Mouse (Mus musculus) neural tube, embryonic 13.5 days (tissue): ENCODE data around the gene Thumpd1. TPM values are rescaled to one million over a fixed set of nuclear protein-coding genes. Genes with fewer than 3 reads are reported as not detected.
"Not testable (repeated sequence)": the region's sequence is repeated elsewhere in the genome, so short reads cannot be mapped to it uniquely, and the experiment has no call there.

Source experiments
- ATAC-seq: fragments of 200-750 bp; cut with Nextera tagmentation; 2 replicates; pipeline ENCODE4 v1.8.0; 2017; ENCODE audit warnings: low read depth, mild to moderate bottlenecking, moderate TSS enrichment, moderate library complexity
- H3K27ac ChIP-seq: fragments of 300-500 bp; sonication (generic); replicated peaks from 2 replicates; pipeline ENCODE4 v1.5.1; 2015; ENCODE audit warnings: moderate library complexity, mild to moderate bottlenecking, inconsistent platforms
- H3K27me3 ChIP-seq: fragments of 300-500 bp; sonication (generic); 2 replicates; pipeline ENCODE4 v1.6.1; 2015; ENCODE audit warnings: mild to moderate bottlenecking, inconsistent platforms
- H3K36me3 ChIP-seq: fragments of 300-500 bp; sonication (generic); 2 replicates; pipeline ENCODE4 v1.6.1; 2015; ENCODE audit warnings: mild to moderate bottlenecking, inconsistent platforms
- H3K4me1 ChIP-seq: fragments of 300-500 bp; sonication (generic); replicated peaks from 2 replicates; pipeline ENCODE4 v1.6.1; 2015; ENCODE audit warnings: inconsistent platforms
- H3K4me2 ChIP-seq: fragments of 300-500 bp; sonication (generic); 2 replicates; pipeline ENCODE4 v1.6.1; 2015; ENCODE audit warnings: inconsistent platforms, mild to moderate bottlenecking, moderate library complexity
- H3K4me3 ChIP-seq: fragments of 300-500 bp; sonication (generic); 2 replicates; pipeline ENCODE4 v1.5.1; 2015; ENCODE audit warnings: mild to moderate bottlenecking, inconsistent platforms
- H3K9ac ChIP-seq: fragments of 300-500 bp; sonication (generic); 2 replicates; pipeline ENCODE4 v1.6.1; 2015; ENCODE audit warnings: moderate library complexity, mild to moderate bottlenecking, inconsistent platforms
- H3K9me3 ChIP-seq: fragments of 300-500 bp; sonication (generic); 2 replicates; pipeline ENCODE4 v1.6.1; 2016; ENCODE audit warnings: inconsistent platforms
- WGBS: fragments of 180-500 bp; shearing (Covaris S2); methylation state at CpG from one replicate; pipeline ENCODE4 v1.1.7; 2015; 5-methylcytosine and 5-hydroxymethylcytosine counted together
- polyA plus RNA-seq: library from polyadenylated mRNA; unstranded; fragments of >200 nt; fragmentation: Nextera tagmentation; extraction: Ambion mirVana; gene quantifications from 2 replicates; pipeline ENCODE4 v1.2.1, GENCODE M21; 2015

Thumpd1 gene
- polyA plus RNA-seq, 1 experiment from 2014 or later = 67.5 TPM

DNA sequence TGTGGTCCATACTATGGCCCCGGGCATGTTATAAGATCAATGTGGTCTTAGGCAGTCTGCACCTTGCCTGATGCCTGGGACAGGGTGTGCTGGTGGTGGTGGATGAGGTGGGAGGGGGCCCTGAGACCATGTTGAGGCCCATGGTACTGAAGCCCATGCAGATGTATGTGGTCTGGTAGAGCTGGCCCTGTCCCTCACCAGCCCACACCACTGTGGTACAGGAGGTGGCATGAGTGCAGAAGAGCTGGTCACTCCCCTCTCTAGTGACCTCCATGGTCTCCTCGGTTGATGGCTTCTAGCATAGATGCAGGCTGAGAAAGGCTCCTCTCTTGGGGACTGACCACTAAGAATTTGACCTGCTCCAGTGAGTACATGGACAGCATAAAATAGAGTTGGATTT lies 18.3 kb upstream of the Thumpd1 start:
- Histone ChIP-seq H3K9ac (no peak overlapping the region), H3K27ac (no peak overlapping the region), H3K4me1 (no peaks in the 10 kb centered on the region), H3K4me3 (no peak overlapping the region), H3K9me3 (no peaks in the 10 kb centered on the region), H3K4me2 (no peak overlapping the region), H3K27me3 (no peaks in the 10 kb centered on the region), H3K36me3 (no peaks in the 10 kb centered on the region)
- no peak for ATAC-seq
- WGBS = 80% methylated on average over 2 of the region's 2 CpGs

GRCm38 (mm10) chr7:119731262-119731661 lies 10.7 kb upstream of the Thumpd1 start:
- not testable (repeated sequence) for H3K27ac ChIP-seq, H3K27me3 ChIP-seq, H3K4me2 ChIP-seq, H3K4me3 ChIP-seq, H3K9ac ChIP-seq, H3K9me3 ChIP-seq, ATAC-seq, H3K4me1 ChIP-seq, H3K36me3 ChIP-seq
- WGBS = 88% methylated on average over 4 of the region's 4 CpGs

DNA sequence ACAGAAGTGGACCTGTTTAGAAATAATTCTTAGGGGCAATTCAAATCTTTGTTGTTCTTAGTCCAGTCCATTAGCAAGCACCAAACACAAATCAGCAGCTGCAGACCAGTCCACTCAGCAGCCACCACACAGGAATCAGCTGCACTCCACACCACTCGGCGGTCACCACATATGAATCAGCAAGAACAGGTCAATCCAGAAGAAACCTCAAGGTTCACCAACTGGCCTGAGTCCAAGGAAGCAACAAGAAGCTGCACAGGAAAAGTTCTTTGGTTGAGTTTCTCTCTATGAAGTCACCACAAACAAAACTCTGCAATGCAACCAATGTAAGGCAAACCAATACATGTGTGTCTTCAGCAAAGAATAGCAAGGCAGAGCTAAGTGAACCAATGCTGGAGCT lies 7.0 kb upstream of the Thumpd1 start:
- no peak for ATAC-seq

GRCm38 (mm10) chr7:119720947-119721310 lies 331 bp upstream of the Thumpd1 start:
- Histone ChIP-seq H3K27ac (peak overlapping the region; percentile 67), H3K4me3 (peak overlapping the region; percentile 99), H3K9ac (peak overlapping the region; percentile 92), H3K36me3 (peaks cover 30% of the 10 kb centered on the region), H3K4me1 (peaks cover 20% of the 10 kb centered on the region), H3K4me2 (peak overlapping the region; percentile 89), H3K27me3 (peaks cover 13% of the 10 kb centered on the region; the same call in 1 of the 2 replicates), H3K9me3 (no peaks in the 10 kb centered on the region)
- 13% methylated on average over 8 of the region's 8 CpGs for WGBS
- ATAC-seq = peak; percentile 76

More for the DNA sequence above, 7.0 kb upstream of the Thumpd1 start:
- H3K36me3 ChIP-seq = no peaks in the 10 kb centered on the region
- H3K9me3 ChIP-seq = no peaks in the 10 kb centered on the region
- no peak overlapping the region for H3K9ac ChIP-seq
- H3K27ac ChIP-seq = no peak overlapping the region
- H3K27me3 ChIP-seq = peaks cover 13% of the 10 kb centered on the region; the same call in 1 of the 2 replicates
- no peak overlapping the region for H3K4me3 ChIP-seq
- H3K4me2 ChIP-seq = no peak overlapping the region
- 97% methylated on average over 2 of the region's 2 CpGs for WGBS
- H3K4me1 ChIP-seq = no peaks in the 10 kb centered on the region

GRCm38 (mm10) chr7:119714111-119714510 lies 6.5 kb downstream of the Thumpd1 start:
- Histone ChIP-seq H3K9ac (no peak overlapping the region), H3K4me2 (no peak overlapping the region), H3K36me3 (peaks cover 42% of the 10 kb centered on the region), H3K9me3 (no peaks in the 10 kb centered on the region), H3K27ac (no peak overlapping the region), H3K4me1 (peaks cover 3% of the 10 kb centered on the region; the same call in 1 of the 2 replicates), H3K4me3 (no peak overlapping the region), H3K27me3 (no peaks in the 10 kb centered on the region)
- ATAC-seq = no peak
- 95% methylated on average over 7 of the region's 7 CpGs for WGBS

DNA sequence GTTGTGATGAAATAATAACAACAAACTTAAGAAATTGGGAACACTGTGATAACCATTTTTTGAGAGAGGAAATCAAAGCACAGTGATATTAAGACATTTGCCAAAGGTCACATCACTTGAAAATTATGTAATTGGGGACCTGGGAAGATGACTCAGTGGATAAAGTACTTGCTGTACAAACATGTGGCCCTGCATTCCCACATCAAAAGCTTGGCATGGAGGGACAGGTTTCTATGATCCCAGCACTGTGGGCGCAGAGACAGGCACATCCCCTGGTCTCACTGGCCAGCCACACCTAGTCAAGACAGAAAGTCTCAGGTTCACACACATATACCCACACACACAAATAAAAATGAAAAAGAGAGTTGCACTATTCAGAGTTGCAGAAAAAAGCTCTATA lies 25.7 kb downstream of the Thumpd1 start:
- no peak overlapping the region for H3K4me2 ChIP-seq
- H3K27me3 ChIP-seq = no peaks in the 10 kb centered on the region
- H3K4me1 ChIP-seq = no peaks in the 10 kb centered on the region
- H3K36me3 ChIP-seq = no peaks in the 10 kb centered on the region
- H3K4me3 ChIP-seq = no peak overlapping the region
- no peak overlapping the region for H3K9ac ChIP-seq
- WGBS = 96% methylated on average over 1 of the region's 1 CpGs
- no peak for ATAC-seq
- no peaks in the 10 kb centered on the region for H3K9me3 ChIP-seq
- H3K27ac ChIP-seq = no peak overlapping the region

- no peak for ATAC-seq
These were observed 28.3 kb downstream of the Thumpd1 start for GRCm38 (mm10) chr7:119692302-119692701.

DNA sequence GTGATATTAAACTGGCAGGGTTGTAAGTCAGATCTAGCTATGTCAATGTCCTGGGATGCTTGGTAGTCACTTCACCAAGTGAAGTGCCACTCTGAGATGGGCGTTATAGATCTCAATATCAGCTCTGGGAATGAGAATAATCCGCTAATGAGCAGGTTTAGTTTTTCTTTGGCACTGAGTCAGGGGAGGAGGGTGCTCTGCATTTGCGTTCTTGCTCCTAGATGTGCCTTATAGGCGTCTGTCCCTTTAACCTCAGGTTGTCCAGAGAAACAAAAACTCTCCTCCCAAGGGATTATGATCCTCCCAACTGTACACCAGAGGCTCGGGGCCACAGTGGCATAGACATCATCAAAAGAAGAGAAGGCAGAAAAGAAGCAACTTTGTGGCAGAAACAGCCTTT lies 30.9 kb downstream of the Thumpd1 start, which contains the start of gene Acsm4:
TSS of gene Acsm4 (plus strand) at position 301 of the 400 bp plus-strand sequence.
- WGBS = 76% methylated on average over 5 of the region's 5 CpGs
- H3K9me3 ChIP-seq = no peaks in the 10 kb centered on the region
- no peak for ATAC-seq

More at GRCm38 (mm10) chr7:119692302-119692701, 28.3 kb downstream of the Thumpd1 start:
- 83% methylated on average over 4 of the region's 4 CpGs for WGBS
- Histone ChIP-seq H3K9ac (no peak overlapping the region), H3K27ac (no peak overlapping the region), H3K36me3 (no peaks in the 10 kb centered on the region), H3K9me3 (no peaks in the 10 kb centered on the region), H3K4me3 (no peak overlapping the region), H3K4me1 (no peaks in the 10 kb centered on the region), H3K4me2 (no peak overlapping the region), H3K27me3 (no peaks in the 10 kb centered on the region)

DNA sequence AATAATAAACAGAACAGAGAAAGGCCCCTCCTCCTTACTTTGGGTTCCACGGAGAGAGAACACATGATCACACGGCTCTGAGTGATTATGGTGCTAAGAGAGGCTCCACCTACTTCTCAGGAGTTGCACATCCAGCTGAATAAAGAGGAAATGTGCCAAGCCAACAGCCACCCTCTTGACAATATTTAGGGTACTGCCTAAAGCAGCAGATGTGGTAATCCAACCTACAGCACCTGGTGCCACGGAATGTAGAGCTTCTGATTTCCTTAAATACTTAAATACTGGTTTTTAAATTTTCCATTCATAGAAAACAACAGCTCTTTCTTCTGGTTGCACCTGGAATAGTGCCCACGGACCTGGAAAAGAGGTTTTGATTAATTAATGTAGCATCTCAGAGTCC lies 37.9 kb downstream of the Thumpd1 start:
- ATAC-seq = no peak
- Histone ChIP-seq H3K27ac (no peak overlapping the region), H3K27me3 (no peaks in the 10 kb centered on the region), H3K9me3 (no peaks in the 10 kb centered on the region), H3K36me3 (no peaks in the 10 kb centered on the region), H3K9ac (no peak overlapping the region), H3K4me2 (no peak overlapping the region), H3K4me1 (no peaks in the 10 kb centered on the region), H3K4me3 (no peak overlapping the region)
- WGBS = 75% methylated on average over 4 of the region's 4 CpGs

More for the DNA sequence above, 30.9 kb downstream of the Thumpd1 start, which contains the start of gene Acsm4:
- H3K9ac ChIP-seq = no peak within 1 kb of the TSS
- no peaks in the 10 kb centered on the region for H3K27me3 ChIP-seq
- no peaks in the 10 kb centered on the region for H3K4me1 ChIP-seq
- H3K4me3 ChIP-seq = no peak within 1 kb of the TSS
- H3K36me3 ChIP-seq = no peaks in the 10 kb centered on the region
- H3K4me2 ChIP-seq = no peak within 1 kb of the TSS
- no peak within 1 kb of the TSS for H3K27ac ChIP-seq

DNA sequence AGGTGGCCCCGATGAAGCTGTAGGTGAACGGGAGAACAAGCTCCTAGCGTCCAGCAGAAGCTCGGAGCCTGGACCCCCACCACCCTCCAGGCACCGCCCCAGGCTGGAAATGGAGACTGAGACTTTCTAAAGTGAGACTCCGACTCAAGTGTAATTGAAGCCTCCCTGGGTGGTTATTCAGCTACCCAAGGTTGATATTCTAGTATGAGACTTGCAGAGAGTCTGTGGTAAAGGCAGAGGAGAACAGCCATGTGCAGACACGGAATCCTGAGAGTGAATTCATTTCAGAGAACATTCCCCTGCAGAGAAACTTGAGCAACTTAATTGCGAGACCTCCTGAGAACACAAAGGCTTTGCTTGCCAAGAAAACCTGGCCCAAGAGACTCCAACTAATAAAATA lies 40.5 kb downstream of the Thumpd1 start:
- H3K4me1 ChIP-seq = no peaks in the 10 kb centered on the region
- no peak for ATAC-seq
- no peaks in the 10 kb centered on the region for H3K27me3 ChIP-seq
- H3K36me3 ChIP-seq = no peaks in the 10 kb centered on the region
- no peaks in the 10 kb centered on the region for H3K9me3 ChIP-seq
- H3K4me2 ChIP-seq = no peak overlapping the region
- no peak overlapping the region for H3K27ac ChIP-seq
- no peak overlapping the region for H3K9ac ChIP-seq
- H3K4me3 ChIP-seq = no peak overlapping the region
- 76% methylated on average over 8 of the region's 8 CpGs for WGBS

DNA sequence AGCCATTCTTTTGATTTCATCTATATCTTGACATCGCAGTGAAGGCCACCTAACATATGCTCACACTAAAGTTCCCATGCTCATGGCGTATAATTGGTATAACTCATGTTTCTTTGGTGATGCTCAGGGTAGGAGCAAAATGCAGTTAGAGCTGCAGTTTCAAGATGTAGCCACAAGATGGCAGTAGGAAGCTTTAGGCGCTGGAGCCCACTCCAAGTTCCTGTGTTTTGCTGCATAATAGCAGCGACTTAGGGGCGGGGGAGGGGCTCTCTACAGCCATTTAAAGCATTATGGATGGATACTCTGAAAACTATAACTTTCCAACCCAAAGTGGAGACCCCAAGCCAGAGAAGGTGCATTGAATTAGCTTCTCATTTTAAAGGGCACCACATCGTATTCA lies 47.1 kb downstream of the Thumpd1 start:
- ATAC-seq = peak; percentile 43; the same call in 1 of the 2 replicates
- Histone ChIP-seq H3K27ac (no peak overlapping the region), H3K4me3 (no peak overlapping the region), H3K36me3 (no peaks in the 10 kb centered on the region), H3K9me3 (no peaks in the 10 kb centered on the region), H3K4me2 (no peak overlapping the region), H3K9ac (no peak overlapping the region), H3K27me3 (no peaks in the 10 kb centered on the region), H3K4me1 (no peaks in the 10 kb centered on the region)
- WGBS = 22% methylated on average over 6 of the region's 6 CpGs

DNA sequence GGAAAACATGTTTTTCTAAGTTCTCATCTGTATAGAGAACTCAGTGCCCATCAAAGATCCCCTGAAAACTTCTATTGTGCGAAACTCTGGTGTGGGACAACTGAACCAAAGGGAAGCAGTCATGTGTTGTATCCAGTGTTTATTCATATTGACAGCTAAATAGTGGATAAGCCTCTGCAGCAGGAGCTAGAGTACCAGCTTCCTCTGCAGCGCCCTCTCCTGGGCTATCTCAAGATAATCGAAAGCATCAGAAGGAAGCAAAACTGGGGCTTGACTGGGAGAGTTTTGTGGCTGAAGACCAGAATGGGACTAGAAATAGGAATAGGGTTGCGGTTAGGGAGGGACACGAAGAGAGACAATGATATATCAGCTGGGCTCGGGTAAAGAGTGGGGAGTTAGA lies 49.7 kb downstream of the Thumpd1 start:
- WGBS = 48% methylated on average over 6 of the region's 6 CpGs
- no peak overlapping the region for H3K4me3 ChIP-seq
- no peaks in the 10 kb centered on the region for H3K36me3 ChIP-seq
- H3K4me2 ChIP-seq = no peak overlapping the region
- H3K9ac ChIP-seq = no peak overlapping the region
- H3K4me1 ChIP-seq = no peaks in the 10 kb centered on the region
- H3K9me3 ChIP-seq = no peaks in the 10 kb centered on the region
- ATAC-seq = no peak
- H3K27me3 ChIP-seq = no peaks in the 10 kb centered on the region
- no peak overlapping the region for H3K27ac ChIP-seq

DNA sequence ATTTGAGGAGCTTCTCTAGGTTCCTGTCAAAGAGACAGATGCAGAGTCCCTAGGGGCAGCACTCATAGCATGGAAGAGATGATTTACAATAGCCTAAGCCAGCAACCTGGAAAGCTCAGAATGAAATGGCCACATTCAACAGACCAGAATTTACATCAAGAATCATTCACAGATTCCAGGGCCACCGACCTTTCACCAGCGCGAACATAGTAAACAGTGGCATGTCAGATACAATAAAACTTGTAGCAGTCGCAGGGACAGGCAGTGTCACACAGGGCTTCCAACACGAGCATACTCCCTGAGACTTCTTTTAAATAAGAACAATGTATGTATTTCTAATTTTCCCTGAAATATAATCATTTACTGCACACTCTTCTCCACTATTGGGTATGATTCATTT lies 50.2 kb downstream of the Thumpd1 start:
- WGBS = 73% methylated on average over 5 of the region's 5 CpGs
- no peaks in the 10 kb centered on the region for H3K4me1 ChIP-seq
- H3K9ac ChIP-seq = no peak overlapping the region
- no peak overlapping the region for H3K27ac ChIP-seq
- H3K27me3 ChIP-seq = no peaks in the 10 kb centered on the region
- no peaks in the 10 kb centered on the region for H3K9me3 ChIP-seq
- H3K36me3 ChIP-seq = no peaks in the 10 kb centered on the region
- H3K4me3 ChIP-seq = no peak overlapping the region
- no peak overlapping the region for H3K4me2 ChIP-seq
- no peak for ATAC-seq
